Mouse (Mus musculus): ENCODE data around the gene Gm37419. TPM values are rescaled to one million over a fixed set of nuclear protein-coding genes. Genes with fewer than 3 reads are reported as not detected.

Gm37419 gene
- total RNA-seq, 2 experiments from 2014 or later = not detected

DNA sequence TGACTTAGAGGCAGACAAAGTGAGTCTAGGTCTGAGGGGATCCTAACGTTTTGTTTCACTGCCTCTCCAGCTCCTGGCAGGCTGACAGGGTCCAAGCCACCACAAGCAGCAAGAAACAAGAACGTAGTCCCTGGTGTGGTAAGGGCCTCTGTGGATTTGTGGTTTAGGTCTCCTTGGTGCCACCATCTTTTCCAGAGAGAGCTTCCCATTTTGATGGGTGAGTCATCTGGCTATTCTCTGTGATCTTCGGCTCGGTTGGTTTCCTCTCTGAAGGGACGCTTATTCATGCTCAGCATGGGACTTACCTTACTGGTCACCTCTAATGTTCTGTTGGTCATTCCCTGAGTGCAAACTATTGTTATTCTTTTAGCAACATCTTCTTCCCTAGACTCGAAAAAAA is 28.0 kb downstream of the Gm37419 start:
- DNase-seq = no peak
- Histone ChIP-seq H3K27ac (no peak overlapping the region), H3K4me3 (no peak overlapping the region)
- no peak for TF ChIP-seq CTCF (IDR thresholded peaks at IDR 0.05)
- intact Hi-C loops (cut with DNase I) = no loop called here

DNA sequence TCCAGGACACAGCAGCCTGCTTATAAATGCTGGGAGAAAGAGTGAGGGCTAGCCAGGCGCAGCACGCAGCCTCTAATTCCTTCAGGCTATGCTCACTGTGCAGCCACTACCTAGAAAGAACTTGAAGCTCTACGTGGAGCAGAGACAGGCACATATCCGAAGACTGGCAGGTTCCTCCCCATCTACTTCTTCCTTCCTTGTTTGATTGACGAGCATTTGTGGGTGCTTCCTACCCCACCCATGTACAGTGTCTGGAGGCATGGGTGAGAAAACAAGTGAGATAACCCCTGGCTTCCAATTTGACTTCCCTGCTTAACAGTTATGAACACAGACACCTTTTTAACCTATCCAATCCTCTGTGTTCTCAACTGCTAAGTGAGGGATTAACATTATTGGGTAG is 28.5 kb downstream of the Gm37419 start:
- H3K27ac ChIP-seq = no peak overlapping the region
- DNase-seq = no peak
- H3K4me3 ChIP-seq = no peak overlapping the region
- TF ChIP-seq CTCF (IDR thresholded peaks at IDR 0.05) = no peak
- intact Hi-C loops (cut with DNase I) = no loop called here

DNA sequence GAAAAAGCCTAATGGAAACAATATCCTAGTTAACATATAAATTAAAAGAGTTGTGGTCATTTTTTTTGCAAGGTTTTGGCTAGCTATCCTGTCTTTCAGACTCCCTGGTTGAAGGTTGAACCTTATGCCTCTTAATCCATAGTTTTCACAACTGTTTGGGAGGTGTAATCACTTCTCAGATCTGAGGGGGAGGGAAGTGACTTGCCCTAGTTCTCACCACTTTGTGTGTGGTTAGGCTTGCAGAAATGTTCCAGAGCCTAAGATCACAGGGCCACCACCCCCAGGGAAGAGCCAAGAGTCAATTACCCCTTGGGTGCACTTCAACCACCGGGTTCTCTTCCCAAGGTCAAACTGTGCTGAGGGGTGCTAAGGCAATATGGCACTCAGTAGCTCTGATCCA is 33.4 kb downstream of the Gm37419 start:
- no peak overlapping the region for H3K4me3 ChIP-seq
- intact Hi-C loops (cut with DNase I) = no loop called here
- no peak overlapping the region for H3K27ac ChIP-seq
- TF ChIP-seq CTCF (IDR thresholded peaks at IDR 0.05) = no peak
- DNase-seq = no peak

DNA sequence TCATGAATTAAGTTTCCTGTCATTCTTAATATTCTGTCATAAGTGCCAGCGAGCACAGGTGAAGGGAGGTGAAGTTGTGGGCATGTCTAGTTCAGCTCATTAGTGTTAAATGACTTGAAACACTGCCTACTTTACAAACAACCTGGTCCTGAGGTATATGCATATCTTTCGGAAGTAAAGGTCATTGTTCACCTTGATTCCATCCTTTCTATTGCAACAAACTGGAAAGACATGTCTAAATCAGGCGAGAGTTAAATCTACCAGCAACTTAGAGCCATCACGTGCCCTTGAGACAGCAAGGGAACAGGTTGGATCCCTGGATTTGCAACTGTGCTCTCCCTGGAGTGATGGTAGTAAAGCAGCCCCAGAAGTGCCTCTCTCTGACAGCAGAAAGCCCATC is 34.3 kb downstream of the Gm37419 start:
- intact Hi-C loops (cut with DNase I) = no loop called here
- DNase-seq = no peak
- Histone ChIP-seq H3K27ac (no peak overlapping the region), H3K4me3 (no peak overlapping the region)
- TF ChIP-seq CTCF (IDR thresholded peaks at IDR 0.05) = no peak

DNA sequence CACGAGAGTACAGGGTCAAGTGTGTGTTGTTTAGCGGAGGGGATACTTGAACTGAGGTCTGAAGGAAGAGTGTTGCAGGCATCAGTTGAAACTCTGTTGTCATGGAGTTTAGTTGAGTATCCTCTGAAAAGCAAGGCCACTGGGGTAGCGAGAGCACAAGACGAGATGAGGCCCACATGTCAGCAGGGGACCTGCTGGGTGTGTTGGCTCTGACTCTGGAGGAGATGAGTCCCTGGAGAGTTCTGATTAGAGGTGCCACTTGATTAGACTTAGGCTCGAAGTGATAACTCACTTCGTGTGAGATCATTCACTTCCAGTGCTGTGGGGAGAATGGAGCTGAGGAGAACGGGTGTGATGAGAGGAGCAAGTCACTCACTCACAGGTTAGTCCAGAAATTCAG is 37.2 kb downstream of the Gm37419 start:
- Histone ChIP-seq H3K4me3 (no peak overlapping the region), H3K27ac (no peak overlapping the region)
- TF ChIP-seq CTCF (IDR thresholded peaks at IDR 0.05) = no peak
- intact Hi-C loops (cut with DNase I) = no loop called here
- DNase-seq = no peak

DNA sequence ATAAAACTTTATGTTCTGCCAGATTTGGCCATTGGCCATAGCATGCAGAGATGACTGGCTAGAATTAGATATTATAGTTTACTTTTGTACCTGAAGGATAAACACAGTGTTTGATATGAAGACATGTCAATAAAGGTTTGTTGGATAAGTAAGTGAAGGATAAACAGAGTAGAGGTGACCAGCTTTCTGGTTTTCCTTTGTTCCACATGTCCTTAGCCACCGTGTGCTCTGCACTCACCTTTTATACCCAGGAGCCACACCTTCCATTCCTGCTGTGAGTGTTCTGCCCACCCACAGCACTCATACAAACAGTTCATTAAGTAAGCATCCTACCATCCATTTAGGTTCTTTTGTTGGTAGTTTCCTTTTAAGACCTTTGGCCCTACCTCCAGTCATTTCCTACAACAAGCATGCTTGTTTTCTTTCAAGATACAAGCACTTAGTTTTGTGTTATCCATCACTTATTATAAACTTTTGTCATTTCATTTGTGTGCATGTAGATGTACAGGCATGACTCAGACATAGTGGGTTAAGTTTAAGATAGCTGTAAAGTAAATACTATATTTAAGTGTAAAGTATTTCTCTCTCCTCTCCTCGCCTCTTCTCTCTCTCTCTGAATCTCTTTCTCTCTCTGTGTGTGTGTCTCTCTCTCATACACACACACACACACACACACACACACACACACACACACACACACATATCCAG is 41.8 kb downstream of the Gm37419 start:
- Histone ChIP-seq H3K4me3 (no peak overlapping the region), H3K27ac (no peak overlapping the region)
- no peak for DNase-seq
- TF ChIP-seq CTCF (IDR thresholded peaks at IDR 0.05) = no peak
- intact Hi-C loops (cut with DNase I) = no loop called here

DNA sequence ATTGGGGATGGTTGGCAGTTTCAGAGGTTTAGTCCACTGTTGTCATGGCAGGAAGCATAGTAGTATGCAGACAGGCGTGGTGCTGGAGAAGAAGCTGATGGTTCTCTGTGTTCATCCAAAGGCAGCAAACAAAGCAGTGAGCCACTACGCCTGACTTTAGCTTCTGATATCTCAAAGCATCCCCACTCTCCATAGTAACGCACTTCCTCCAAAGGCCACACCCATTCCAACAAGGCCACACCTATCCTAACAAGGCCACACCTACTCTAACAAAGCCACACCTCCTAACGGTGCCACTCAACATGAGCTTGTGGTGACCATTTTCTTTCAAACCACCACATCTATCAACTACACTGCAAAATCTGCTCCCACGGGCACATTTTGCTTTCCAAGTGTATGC is 45.0 kb downstream of the Gm37419 start:
- Histone ChIP-seq H3K27ac (no peak overlapping the region), H3K4me3 (no peak overlapping the region)
- TF ChIP-seq CTCF (IDR thresholded peaks at IDR 0.05) = no peak
- DNase-seq = no peak
- intact Hi-C loops (cut with DNase I) = no loop called here

DNA sequence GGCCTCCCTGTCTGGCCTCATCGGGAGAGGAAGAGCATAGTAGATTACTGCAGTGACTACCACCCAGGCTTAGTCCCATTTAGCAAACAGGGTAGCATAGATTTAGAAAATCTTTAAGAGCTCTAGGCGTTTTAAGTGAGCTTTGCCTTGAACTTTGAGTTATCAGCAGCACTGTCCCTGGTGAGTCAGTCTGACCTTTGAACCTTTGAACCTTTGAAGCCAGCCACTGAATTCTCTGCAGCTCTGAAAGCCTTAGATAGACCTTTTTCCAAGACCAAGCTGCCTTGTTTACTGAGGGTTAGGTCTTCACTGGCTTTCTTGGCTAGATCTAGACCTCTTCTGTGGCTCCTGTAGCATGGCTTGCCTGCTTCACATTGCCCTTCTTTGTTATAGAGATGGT is 46.2 kb downstream of the Gm37419 start:
- H3K27ac ChIP-seq = no peak overlapping the region
- no peak for DNase-seq
- no peak for TF ChIP-seq CTCF (IDR thresholded peaks at IDR 0.05)
- H3K4me3 ChIP-seq = no peak overlapping the region
- intact Hi-C loops (cut with DNase I) = no loop called here

DNA sequence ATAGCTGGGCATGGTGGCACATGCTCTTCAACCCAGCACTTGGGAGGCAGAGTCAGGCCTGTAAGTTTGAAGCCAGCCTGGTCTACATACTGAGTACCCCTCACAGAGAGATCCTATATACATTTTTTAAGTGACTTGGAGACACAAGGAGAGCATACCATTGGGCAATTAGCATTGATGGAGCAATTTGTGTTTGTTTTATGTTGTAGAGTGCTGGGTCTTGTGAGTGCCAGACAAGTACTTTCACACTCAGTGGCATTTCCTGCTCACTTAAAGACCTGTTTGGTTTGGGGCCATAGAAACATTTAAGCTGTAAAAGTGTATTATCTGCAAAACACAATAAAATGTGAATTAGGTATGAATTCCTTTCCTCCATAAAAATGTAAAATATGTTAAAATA is 47.5 kb downstream of the Gm37419 start:
- intact Hi-C loops (cut with DNase I) = no loop called here
- Histone ChIP-seq H3K27ac (no peak overlapping the region), H3K4me3 (no peak overlapping the region)
- TF ChIP-seq CTCF (IDR thresholded peaks at IDR 0.05) = no peak
- DNase-seq = no peak

DNA sequence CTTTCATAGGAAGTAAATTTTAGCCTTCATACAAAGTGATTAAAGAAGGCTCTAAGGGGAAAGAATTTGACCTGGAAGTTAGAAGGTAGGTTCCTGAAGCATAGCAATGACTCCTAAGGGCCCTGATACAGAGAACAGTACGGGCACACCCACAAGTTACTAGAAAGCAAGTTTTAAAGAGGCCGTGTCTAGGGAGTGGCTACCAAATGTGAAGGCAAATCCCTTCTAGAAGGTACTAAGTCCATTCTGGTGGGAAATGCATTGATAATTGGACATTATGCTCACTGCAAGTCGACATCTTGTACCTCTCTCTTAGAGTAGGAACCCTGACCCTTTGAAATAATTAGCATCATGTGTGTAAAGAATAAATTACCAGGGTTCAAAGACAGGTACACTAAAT is 48.1 kb downstream of the Gm37419 start:
- intact Hi-C loops (cut with DNase I) = no loop called here
- DNase-seq = no peak
- no peak for TF ChIP-seq CTCF (IDR thresholded peaks at IDR 0.05)

More for the DNA sequence above, 48.1 kb downstream of the Gm37419 start:
- Histone ChIP-seq H3K4me3 (no peak overlapping the region), H3K27ac (no peak overlapping the region)

Other genes with a start within 250 kb of the Gm37419 start
- not detected for gene Sst, start 97.5 kb upstream of the Gm37419 start, total RNA-seq (2021)
- gene Rtp2, start 56.1 kb upstream of the Gm37419 start, total RNA-seq (2021) = not detected
- 10 to 100 TPM; 62.7 to 71.2 TPM for gene Bcl6, start 370 bp downstream of the Gm37419 start, total RNA-seq (2021)